Mouse (Mus musculus) neural tube, embryonic 11.5 days (tissue): Measurements from ENCODE around the gene Dll4. TPM values are rescaled to one million over a fixed set of nuclear protein-coding genes. Genes with fewer than 3 reads are reported as not detected.

Experiments
- ATAC-seq: fragments of 200-750 bp; cut with Nextera tagmentation; 2 replicates; pipeline ENCODE4 v1.8.0; 2017; ENCODE audit warnings: moderate number of reproducible peaks, mild to moderate bottlenecking, moderate TSS enrichment, moderate library complexity; ENCODE audit not compliant: insufficient read depth, low FRiP score, low TSS enrichment
- DNase-seq: peaks from one replicate; pipeline ENCODE4 v3.0.0-alpha.2; 2015; ENCODE audit warnings: low spot score
- H3K27ac ChIP-seq: fragments of 300-500 bp; sonication (generic); 2 replicates; pipeline ENCODE4 v1.5.1; 2014; ENCODE audit warnings: low read depth, mild to moderate bottlenecking, low read length
- H3K27me3 ChIP-seq: fragments of 300-500 bp; sonication (generic); 2 replicates; pipeline ENCODE4 v1.6.1; 2014; ENCODE audit warnings: mild to moderate bottlenecking, low read length, mixed read lengths; ENCODE audit not compliant: control insufficient read depth, insufficient read depth
- H3K36me3 ChIP-seq: fragments of 300-500 bp; sonication (generic); 2 replicates; pipeline ENCODE4 v1.6.1; 2014; ENCODE audit warnings: mild to moderate bottlenecking, low read length, moderate library complexity, mixed read lengths; ENCODE audit not compliant: control insufficient read depth, insufficient read depth
- H3K4me1 ChIP-seq: fragments of 300-500 bp; sonication (generic); 2 replicates; pipeline ENCODE4 v1.6.1; 2014; ENCODE audit warnings: low read length, mixed read lengths; ENCODE audit not compliant: control insufficient read depth, insufficient read depth
- H3K4me2 ChIP-seq: fragments of 300-500 bp; sonication (generic); 2 replicates; pipeline ENCODE4 v1.6.1; 2014; ENCODE audit warnings: low read depth, mild to moderate bottlenecking, moderate library complexity
- H3K4me3 ChIP-seq: fragments of 300-500 bp; sonication (generic); 2 replicates; pipeline ENCODE4 v1.5.1; 2014; ENCODE audit warnings: low read depth, low read length
- H3K9ac ChIP-seq: fragments of 300-500 bp; sonication (generic); 2 replicates; pipeline ENCODE4 v1.6.1; 2014; ENCODE audit warnings: mild to moderate bottlenecking, low read length
- H3K9me3 ChIP-seq: fragments of 300-500 bp; sonication (generic); 2 replicates; pipeline ENCODE4 v1.6.1; 2016; ENCODE audit warnings: low read length; ENCODE audit not compliant: control insufficient read depth
- WGBS: fragments of 180-500 bp; shearing (Covaris S2); extraction: QIAGEN DNeasy Blood & Tissue Kit; methylation state at CpG from one replicate; pipeline ENCODE4 v1.1.7; 2014; 5-methylcytosine and 5-hydroxymethylcytosine counted together
- polyA plus RNA-seq: library from polyadenylated mRNA; unstranded; fragments of >200 nt; fragmentation: Nextera tagmentation; extraction: Ambion mirVana; gene quantifications from 2 replicates; pipeline ENCODE4 v1.2.1, GENCODE M21; 2014

Dll4 gene
- polyA plus RNA-seq, 1 experiment from 2014 or later, result 3.8 TPM

GRCm38 (mm10) chr2:119314742-119315310 is 10.8 kb upstream of the Dll4 start:
- Histone ChIP-seq H3K4me1 (no peaks in the 10 kb centered on the region), H3K9me3 (no peaks in the 10 kb centered on the region), H3K4me2 (no peak overlapping the region), H3K36me3 (no peaks in the 10 kb centered on the region), H3K9ac (no peak overlapping the region), H3K27ac (no peak overlapping the region), H3K4me3 (no peak overlapping the region), H3K27me3 (peaks cover 10% of the 10 kb centered on the region)
- no peak for DNase-seq
- ATAC-seq, result no peak
- WGBS, result 53% methylated on average over 12 of the region's 12 CpGs

- H3K4me2 ChIP-seq, result no peak overlapping the region
- no peaks in the 10 kb centered on the region for H3K36me3 ChIP-seq
- peaks cover 42% of the 10 kb centered on the region for H3K27me3 ChIP-seq
- DNase-seq (no peak), ATAC-seq (no peak)
- H3K27ac ChIP-seq, result no peak overlapping the region
- H3K9me3 ChIP-seq, result no peaks in the 10 kb centered on the region
- no peak overlapping the region for H3K4me3 ChIP-seq
- H3K4me1 ChIP-seq, result peaks cover 17% of the 10 kb centered on the region; the same call in 1 of the 2 replicates
- H3K9ac ChIP-seq, result no peak overlapping the region
- 73% methylated on average over 3 of the region's 3 CpGs for WGBS
Measured at GRCm38 (mm10) chr2:119318043-119318710, 7.4 kb upstream of the Dll4 start.

- no peak overlapping the region for H3K4me3 ChIP-seq
- 69% methylated on average over 8 of the region's 8 CpGs for WGBS
- peaks cover 22% of the 10 kb centered on the region for H3K4me1 ChIP-seq
- H3K36me3 ChIP-seq, result no peaks in the 10 kb centered on the region
- H3K27ac ChIP-seq, result no peak overlapping the region
- no peak overlapping the region for H3K9ac ChIP-seq
- peaks cover 66% of the 10 kb centered on the region for H3K27me3 ChIP-seq
- ATAC-seq (no peak), DNase-seq (no peak)
- no peak overlapping the region for H3K4me2 ChIP-seq
- no peaks in the 10 kb centered on the region for H3K9me3 ChIP-seq
Measured at GRCm38 (mm10) chr2:119320571-119320970, 5.0 kb upstream of the Dll4 start.

- Histone ChIP-seq H3K9ac (peak overlapping the region; percentile 35; the same call in 1 of the 2 replicates), H3K36me3 (no peaks in the 10 kb centered on the region), H3K9me3 (no peaks in the 10 kb centered on the region), H3K27me3 (peaks cover 80% of the 10 kb centered on the region), H3K4me3 (peak overlapping the region; percentile 25), H3K4me1 (peaks cover 23% of the 10 kb centered on the region), H3K4me2 (peak overlapping the region; percentile 49), H3K27ac (no peak overlapping the region)
- 2% methylated on average over 48 of the region's 48 CpGs for WGBS
- DNase-seq (peak; percentile 69), ATAC-seq (peak; percentile 56)
Measured at GRCm38 (mm10) chr2:119321771-119322586, 3.6 kb upstream of the Dll4 start.

GRCm38 (mm10) chr2:119322587-119323300 is 2.8 kb upstream of the Dll4 start:
- Histone ChIP-seq H3K4me2 (peak overlapping the region; percentile 49), H3K4me3 (peak overlapping the region; percentile 25; the same call in 1 of the 2 replicates), H3K9ac (peak overlapping the region; percentile 35; the same call in 1 of the 2 replicates), H3K4me1 (peaks cover 23% of the 10 kb centered on the region), H3K9me3 (no peaks in the 10 kb centered on the region), H3K36me3 (no peaks in the 10 kb centered on the region), H3K27me3 (peaks cover 86% of the 10 kb centered on the region), H3K27ac (no peak overlapping the region)
- ATAC-seq (peak; percentile 58), DNase-seq (peak; percentile 81)
- 2% methylated on average over 39 of the region's 39 CpGs for WGBS

- H3K27me3 ChIP-seq, result peaks cover 95% of the 10 kb centered on the region
- 3% methylated on average over 31 of the region's 32 CpGs for WGBS
- H3K36me3 ChIP-seq, result no peaks in the 10 kb centered on the region
- ATAC-seq, result no peak
- H3K4me3 ChIP-seq, result no peak overlapping the region
- H3K4me2 ChIP-seq, result peak overlapping the region; percentile 19; the same call in 1 of the 2 replicates
- peaks cover 23% of the 10 kb centered on the region for H3K4me1 ChIP-seq
- no peaks in the 10 kb centered on the region for H3K9me3 ChIP-seq
- no peak overlapping the region for H3K27ac ChIP-seq
- H3K9ac ChIP-seq, result no peak overlapping the region
- peak; percentile 12 for DNase-seq
Measured at GRCm38 (mm10) chr2:119323866-119324575, 1.6 kb upstream of the Dll4 start.

GRCm38 (mm10) chr2:119324576-119325318 is 837 bp upstream of the Dll4 start:
- ATAC-seq, result no peak
- no peak overlapping the region for H3K27ac ChIP-seq

More at GRCm38 (mm10) chr2:119324576-119325318, 837 bp upstream of the Dll4 start:
- H3K27me3 ChIP-seq, result peaks cover 96% of the 10 kb centered on the region
- DNase-seq, result peak; percentile 31
- H3K9me3 ChIP-seq, result no peaks in the 10 kb centered on the region
- 1% methylated on average over 32 of the region's 32 CpGs for WGBS
- H3K4me1 ChIP-seq, result peaks cover 23% of the 10 kb centered on the region
- H3K9ac ChIP-seq, result no peak overlapping the region
- H3K4me2 ChIP-seq, result peak overlapping the region; percentile 60
- H3K36me3 ChIP-seq, result no peaks in the 10 kb centered on the region
- peak overlapping the region; percentile 12; the same call in 1 of the 2 replicates for H3K4me3 ChIP-seq
